Comparison of ENCODE assay signal across 9 mouse cellular contexts in genomic region chr7:126481699-126482098, GRCm38 (mm10). TPM values are rescaled to one million over a fixed set of nuclear protein-coding genes. Genes with fewer than 3 reads are reported as not detected.
DNase-seq lines count a peak whose midpoint lies in the region; ATAC-seq and TF ChIP-seq lines count a peak whose summit lies in the region.
"Had no signal": no experiment of that assay in that cellular context is flagged by ENCODE, and none has a peak within 500 bp of the region (broad histone marks: within the 10 kb centered on the region; RNA-seq: fewer than 3 reads in every experiment).

No protein-coding gene starts in this region.

- no peaks in the 10 kb centered on the region for H3K4me1 ChIP-seq in intestine, postnatal 0 days (replicated peaks; ENCODE audit: control insufficient read depth, insufficient read depth, low read length)
- H3K4me1 ChIP-seq in intestine, embryonic 15.5 days (replicated peaks): no peaks in the 10 kb centered on the region
- H3K4me1 ChIP-seq in E14TG2a.4 (replicated peaks; ENCODE audit: low read depth, low read length): peaks cover 42% of the 10 kb centered on the region
- peaks cover 23% of the 10 kb centered on the region for H3K4me1 ChIP-seq in megakaryocyte, embryonic 14.5 days

- DNase-seq in ZHBTc4 (ENCODE audit: low read depth, low spot score): peak; percentile 41
- DNase-seq in thymus, postnatal 10 days (ENCODE audit: low spot score in 2 of 2): no peak
- DNase-seq in left cerebral cortex, adult 9 months (ENCODE audit: low spot score in 2 of 2): no peak

- no peaks in the 10 kb centered on the region for H3K27me3 ChIP-seq in intestine, postnatal 0 days (replicated peaks; ENCODE audit: control insufficient read depth, insufficient read depth, low read length)
- H3K27me3 ChIP-seq in intestine, embryonic 15.5 days (replicated peaks): no peaks in the 10 kb centered on the region
- no peaks in the 10 kb centered on the region for H3K27me3 ChIP-seq in E14TG2a.4 (ENCODE audit: insufficient read depth, low read length)
- no peaks in the 10 kb centered on the region for H3K27me3 ChIP-seq in megakaryocyte, embryonic 14.5 days (replicated peaks)
- H3K27me3 ChIP-seq: embryonic facial prominence, embryonic 15.5 days; liver, embryonic 13.5 days had no signal

- H3K36me3 ChIP-seq in intestine, postnatal 0 days (ENCODE audit: control insufficient read depth, insufficient read depth): no peaks in the 10 kb centered on the region
- no peaks in the 10 kb centered on the region for H3K36me3 ChIP-seq in intestine, embryonic 15.5 days
- H3K36me3 ChIP-seq in E14TG2a.4 (ENCODE audit: insufficient read depth, low read length): no peaks in the 10 kb centered on the region
- H3K36me3 ChIP-seq in megakaryocyte, embryonic 14.5 days (replicated peaks; ENCODE audit: low read length): no peaks in the 10 kb centered on the region
- H3K36me3 ChIP-seq: embryonic facial prominence, embryonic 15.5 days; liver, embryonic 13.5 days had no signal

- TF ChIP-seq CTCF in intestine, postnatal 0 days (IDR thresholded peaks at IDR 0.05; ENCODE audit: low read depth): peak; percentile 77
- peak; percentile 95 for TF ChIP-seq CTCF in E14TG2a.4 (conservative IDR thresholded peaks at IDR 0.05; ENCODE audit: low read length)

- H3K9me3 ChIP-seq in intestine, postnatal 0 days (ENCODE audit: control insufficient read depth): no peaks in the 10 kb centered on the region
- H3K9me3 ChIP-seq in intestine, embryonic 15.5 days: no peaks in the 10 kb centered on the region
- no peaks in the 10 kb centered on the region for H3K9me3 ChIP-seq in E14TG2a.4 (ENCODE audit: low read length)
- H3K9me3 ChIP-seq in megakaryocyte, embryonic 14.5 days: no peaks in the 10 kb centered on the region
- H3K9me3 ChIP-seq: embryonic facial prominence, embryonic 15.5 days; liver, embryonic 13.5 days had no signal

- 22% methylated on average over 5 of the region's 5 CpGs for WGBS in intestine, postnatal 0 days
- 22% methylated on average over 5 of the region's 5 CpGs for WGBS in intestine, embryonic 15.5 days

- no peak overlapping the region for H3K27ac ChIP-seq in intestine, postnatal 0 days (ENCODE audit: low read depth, low read length)
- no peak overlapping the region for H3K27ac ChIP-seq in intestine, embryonic 15.5 days
- H3K27ac ChIP-seq: liver, embryonic 13.5 days had no signal

- H3K4me2 ChIP-seq in intestine, postnatal 0 days (replicated peaks; ENCODE audit: low read depth): peak overlapping the region; percentile 66
- no peak overlapping the region for H3K4me2 ChIP-seq in intestine, embryonic 15.5 days (replicated peaks)

- 0 out of 2 replicates have a peak overlapping the region, but pooled peaks have one; percentile 22 for H3K4me3 ChIP-seq in intestine, postnatal 0 days (ENCODE audit: low read depth, low read length)
- no peak overlapping the region for H3K4me3 ChIP-seq in intestine, embryonic 15.5 days (replicated peaks)
- H3K4me3 ChIP-seq in E14TG2a.4 (replicated peaks; ENCODE audit: low read length): peak overlapping the region; percentile 76
- peak overlapping the region; percentile 88 for H3K4me3 ChIP-seq in megakaryocyte, embryonic 14.5 days (replicated peaks)

- no peak for ATAC-seq in intestine, postnatal 0 days
- ATAC-seq in intestine, embryonic 15.5 days: no peak

- no peak overlapping the region for H3K9ac ChIP-seq in intestine, postnatal 0 days (ENCODE audit: low read depth, low read length)
- H3K9ac ChIP-seq in intestine, embryonic 15.5 days: no peak overlapping the region
- H3K9ac ChIP-seq: embryonic facial prominence, embryonic 15.5 days had no signal

RNA-seq across cellular contexts. Expression of gene Tufm, which starts 5.5 kb away (rescaled TPM):
- polyA plus RNA-seq in intestine, postnatal 0 days (2015; fragmentation: Nextera tagmentation; extraction: Ambion mirVana): 70.3 and 76.5 TPM in 2 replicates
- polyA plus RNA-seq in intestine, embryonic 15.5 days (2015; fragmentation: Nextera tagmentation; extraction: Ambion mirVana): 190 and 207 TPM in 2 replicates
- polyA plus RNA-seq in megakaryocyte, embryonic 14.5 days (2012; ENCODE audit: insufficient read depth, low replicate concordance): 19.3 and 43.5 TPM in 2 replicates

RNA-seq across cellular contexts. Expression of gene Sh2b1, which starts 6.5 kb away (rescaled TPM):
- polyA plus RNA-seq in intestine, postnatal 0 days (2015; fragmentation: Nextera tagmentation; extraction: Ambion mirVana): 23.6 and 23.8 TPM in 2 replicates
- 41.8 and 45.7 TPM in 2 replicates for polyA plus RNA-seq in intestine, embryonic 15.5 days (2015; fragmentation: Nextera tagmentation; extraction: Ambion mirVana)
- 94.0 and 146 TPM in 2 replicates for polyA plus RNA-seq in megakaryocyte, embryonic 14.5 days (2012; ENCODE audit: insufficient read depth, low replicate concordance)

RNA-seq across cellular contexts. Expression of gene Atp2a1, which starts 18.8 kb away (rescaled TPM):
- polyA plus RNA-seq in intestine, postnatal 0 days (2015; fragmentation: Nextera tagmentation; extraction: Ambion mirVana): 0.05 and 0.24 TPM in 2 replicates
- 0.24 and 2.6 TPM in 2 replicates for polyA plus RNA-seq in intestine, embryonic 15.5 days (2015; fragmentation: Nextera tagmentation; extraction: Ambion mirVana)
- polyA plus RNA-seq in megakaryocyte, embryonic 14.5 days (2012; ENCODE audit: insufficient read depth, low replicate concordance): 1.1 and 1.4 TPM in 2 replicates

RNA-seq across cellular contexts. Expression of gene Atxn2l, which starts 21.5 kb away (rescaled TPM):
- polyA plus RNA-seq in intestine, postnatal 0 days (2015; fragmentation: Nextera tagmentation; extraction: Ambion mirVana): 19.4 and 22.0 TPM in 2 replicates
- 43.8 and 44.4 TPM in 2 replicates for polyA plus RNA-seq in intestine, embryonic 15.5 days (2015; fragmentation: Nextera tagmentation; extraction: Ambion mirVana)
- 956 and 1,090 TPM in 2 replicates for polyA plus RNA-seq in megakaryocyte, embryonic 14.5 days (2012; ENCODE audit: insufficient read depth, low replicate concordance)

RNA-seq across cellular contexts. Expression of gene Rabep2, which starts 53.1 kb away (rescaled TPM):
- 15.1 and 17.0 TPM in 2 replicates for polyA plus RNA-seq in intestine, postnatal 0 days (2015; fragmentation: Nextera tagmentation; extraction: Ambion mirVana)
- 23.9 and 24.2 TPM in 2 replicates for polyA plus RNA-seq in intestine, embryonic 15.5 days (2015; fragmentation: Nextera tagmentation; extraction: Ambion mirVana)
- polyA plus RNA-seq in megakaryocyte, embryonic 14.5 days (2012; ENCODE audit: insufficient read depth, low replicate concordance): 97.9 and 143 TPM in 2 replicates
